Mouse (Mus musculus) R1 (cell line): ENCODE results near the gene Mia2.

Experiments used
- DNase-seq: peaks from one replicate; pipeline ENCODE4 v3.0.0-alpha.2; 2018; ENCODE audit warnings: low read depth, low spot score

Gene Mia2

GRCm38 (mm10) chr12:59104771-59105170 lies 9.2 kb downstream of the Mia2 start:
- no peak for DNase-seq

- DNase-seq, result no peak
These were observed 10.3 kb downstream of the Mia2 start for GRCm38 (mm10) chr12:59105914-59106313.

- no peak for DNase-seq
These were observed 10.9 kb downstream of the Mia2 start for GRCm38 (mm10) chr12:59106491-59106890.

- DNase-seq, result no peak
These were observed 12.3 kb downstream of the Mia2 start for GRCm38 (mm10) chr12:59107926-59108325.

- no peak for DNase-seq
These were observed 21.6 kb downstream of the Mia2 start for GRCm38 (mm10) chr12:59117184-59117583.

GRCm38 (mm10) chr12:59125426-59125825 lies 29.8 kb downstream of the Mia2 start:
- no peak for DNase-seq

- DNase-seq, result no peak
These were observed 32.9 kb downstream of the Mia2 start for GRCm38 (mm10) chr12:59128501-59128900.

- DNase-seq, result no peak
These were observed 33.4 kb downstream of the Mia2 start for GRCm38 (mm10) chr12:59129038-59129437.

GRCm38 (mm10) chr12:59129592-59129991 lies 34.0 kb downstream of the Mia2 start:
- no peak for DNase-seq

- DNase-seq, result no peak
These were observed 34.6 kb downstream of the Mia2 start for GRCm38 (mm10) chr12:59130249-59130648.

- peak; percentile 87 for DNase-seq
These were observed 35.3 kb downstream of the Mia2 start for GRCm38 (mm10) chr12:59130651-59131577.

GRCm38 (mm10) chr12:59131578-59131946 lies 36.0 kb downstream of the Mia2 start:
- peak; percentile 64 for DNase-seq

- no peak for DNase-seq
These were observed 36.9 kb downstream of the Mia2 start for GRCm38 (mm10) chr12:59132462-59132861.

GRCm38 (mm10) chr12:59132940-59133339 lies 37.3 kb downstream of the Mia2 start:
- DNase-seq, result no peak

GRCm38 (mm10) chr12:59133437-59133999 lies 37.9 kb downstream of the Mia2 start:
- DNase-seq, result no peak

GRCm38 (mm10) chr12:59135096-59135495 lies 39.5 kb downstream of the Mia2 start:
- no peak for DNase-seq

- DNase-seq, result no peak
These were observed 40.1 kb downstream of the Mia2 start for GRCm38 (mm10) chr12:59135533-59136300.

GRCm38 (mm10) chr12:59137031-59137430 lies 41.4 kb downstream of the Mia2 start:
- DNase-seq, result no peak

- DNase-seq, result peak; percentile 63
These were observed 43.8 kb downstream of the Mia2 start for GRCm38 (mm10) chr12:59139372-59139771.

GRCm38 (mm10) chr12:59145130-59145529 lies 49.5 kb downstream of the Mia2 start:
- no peak for DNase-seq

GRCm38 (mm10) chr12:59149691-59150090 lies 54.1 kb downstream of the Mia2 start:
- DNase-seq, result no peak

GRCm38 (mm10) chr12:59161091-59161490 lies 65.5 kb downstream of the Mia2 start:
- no peak for DNase-seq
